Mouse (Mus musculus): ENCODE measurements at regions not wholly inside any gene's neighbourhood (a gene's known extent, or its start where the extent isn't known, plus 50 kb on each side); places are given as distances from the start of the nearest gene placed in this dataset.

- ATAC-seq (replicated peaks): no peak
Measured at GRCm38 (mm10) chr5:85177787-85178186, 760.6 kb upstream of the Epha5 start.

GRCm38 (mm10) chr5:85173899-85174298 is 756.7 kb upstream of the Epha5 start:
- H3K27ac ChIP-seq (replicated peaks): no peak overlapping the region
- H3K9ac ChIP-seq (replicated peaks): no peak overlapping the region
- no peak overlapping the region for H3K4me2 ChIP-seq (replicated peaks)
- H3K4me3 ChIP-seq: no peak overlapping the region
- H3K4me1 ChIP-seq: no peaks in the 10 kb centered on the region
- WGBS: 94% methylated on average over 1 of the region's 1 CpGs
- no peaks in the 10 kb centered on the region for H3K27me3 ChIP-seq
- H3K36me3 ChIP-seq: no peaks in the 10 kb centered on the region
- no peak for ATAC-seq (replicated peaks)
- no peaks in the 10 kb centered on the region for H3K9me3 ChIP-seq

More at GRCm38 (mm10) chr5:85177787-85178186, 760.6 kb upstream of the Epha5 start:
- no peak overlapping the region for H3K4me3 ChIP-seq
- no peak overlapping the region for H3K9ac ChIP-seq (replicated peaks)
- H3K36me3 ChIP-seq: no peaks in the 10 kb centered on the region
- H3K9me3 ChIP-seq: no peaks in the 10 kb centered on the region
- H3K27me3 ChIP-seq: no peaks in the 10 kb centered on the region
- H3K4me1 ChIP-seq: no peaks in the 10 kb centered on the region
- 42% methylated on average over 9 of the region's 9 CpGs for WGBS
- no peak overlapping the region for H3K4me2 ChIP-seq (replicated peaks)
- no peak overlapping the region for H3K27ac ChIP-seq (replicated peaks)

- Histone ChIP-seq H3K27ac (replicated peaks) (no peak overlapping the region), H3K27me3 (no peaks in the 10 kb centered on the region), H3K36me3 (no peaks in the 10 kb centered on the region), H3K4me3 (no peak overlapping the region), H3K9ac (replicated peaks) (no peak overlapping the region), H3K9me3 (no peaks in the 10 kb centered on the region), H3K4me1 (no peaks in the 10 kb centered on the region), H3K4me2 (replicated peaks) (no peak overlapping the region)
- WGBS: 33% methylated on average over 1 of the region's 1 CpGs
- peak; percentile 26; the same call in 1 of the 2 replicates for ATAC-seq (replicated peaks)
Measured at GRCm38 (mm10) chr5:85155858-85156257, 738.7 kb upstream of the Epha5 start.

- WGBS: 84% methylated on average over 1 of the region's 1 CpGs
- Histone ChIP-seq H3K36me3 (no peaks in the 10 kb centered on the region), H3K4me3 (no peak overlapping the region), H3K9me3 (no peaks in the 10 kb centered on the region), H3K4me1 (no peaks in the 10 kb centered on the region), H3K9ac (replicated peaks) (no peak overlapping the region), H3K4me2 (replicated peaks) (no peak overlapping the region), H3K27ac (replicated peaks) (no peak overlapping the region), H3K27me3 (no peaks in the 10 kb centered on the region)
- no peak for ATAC-seq (replicated peaks)
Measured at GRCm38 (mm10) chr5:85155213-85155612, 738.0 kb upstream of the Epha5 start.
